Mouse (Mus musculus) layer of hippocampus, postnatal 10 days (tissue): ENCODE measurements around the gene Pmis2. TPM values are rescaled to one million over a fixed set of nuclear protein-coding genes. Genes with fewer than 3 reads are reported as not detected.

ENCODE experiments used
- DNase-seq, 2 experiments: peaks; one replicate each; pipeline ENCODE4 v3.0.0; 2021; ENCODE audit warnings: low spot score in 2 of 2
- long read RNA-seq: library from polyadenylated mRNA; stranded (forward); transcript quantifications from one replicate; pipeline ENCODE4 v2.0.0, GENCODE M21; 2023
- total RNA-seq, 2 experiments: library from RNA; stranded (reverse); gene quantifications; 2 replicates each; pipeline ENCODE4 v1.2.3; 2021

Gene Pmis2
- not detected for total RNA-seq
- long read RNA-seq, result 0 reads

- DNase-seq, result no peak
Measured at GRCm38 (mm10) chr7:30671480-30671879, at the start of gene Pmis2. Gene Pmis2 (minus strand): TSS chr7:30671605.

GRCm38 (mm10) chr7:30719669-30720068 lies 48.3 kb upstream of the Pmis2 start:
- DNase-seq, result no peak

- DNase-seq, result no peak
Measured at GRCm38 (mm10) chr7:30717716-30718046, 46.3 kb upstream of the Pmis2 start.

- DNase-seq, result peak; percentile 63 to 70
Measured at GRCm38 (mm10) chr7:30717006-30717715, 45.8 kb upstream of the Pmis2 start.

- DNase-seq, result no peak
Measured at GRCm38 (mm10) chr7:30711942-30712341, 40.5 kb upstream of the Pmis2 start, which contains the start of gene Atp4a. Gene Atp4a (plus strand): TSS chr7:30712209.

- DNase-seq, result no peak
Measured at GRCm38 (mm10) chr7:30707441-30707840, 36.0 kb upstream of the Pmis2 start.

GRCm38 (mm10) chr7:30706214-30706882 lies 34.9 kb upstream of the Pmis2 start:
- no peak for DNase-seq

GRCm38 (mm10) chr7:30698589-30698988 lies 27.2 kb upstream of the Pmis2 start, which contains the start of gene 2200002J24Rik:
Gene 2200002J24Rik (plus strand): TSS chr7:30698926.
- no peak for DNase-seq

- no peak for DNase-seq
Measured at GRCm38 (mm10) chr7:30698101-30698500, 26.7 kb upstream of the Pmis2 start.

GRCm38 (mm10) chr7:30688325-30688724 lies 16.9 kb upstream of the Pmis2 start:
- DNase-seq, result no peak

- no peak for DNase-seq
Measured at GRCm38 (mm10) chr7:30683425-30683824, 12.0 kb upstream of the Pmis2 start.

- no peak for DNase-seq
Measured at GRCm38 (mm10) chr7:30681897-30682296, 10.5 kb upstream of the Pmis2 start.

- peak; percentile 30 to 46 for DNase-seq
Measured at GRCm38 (mm10) chr7:30678263-30678975, 7.0 kb upstream of the Pmis2 start.

- no peak for DNase-seq
Measured at GRCm38 (mm10) chr7:30669229-30669628, 2.2 kb downstream of the Pmis2 start.

GRCm38 (mm10) chr7:30665321-30665720 lies 6.1 kb downstream of the Pmis2 start:
- DNase-seq, result peak; percentile 14 to 21

GRCm38 (mm10) chr7:30664529-30665200 lies 6.7 kb downstream of the Pmis2 start, which contains the start of gene Haus5:
Gene Haus5 (minus strand): TSS chr7:30664994.
- DNase-seq, result peak; percentile 92 to 95

- DNase-seq, result peak; percentile 97 to 98
Measured at GRCm38 (mm10) chr7:30649591-30650540, 21.5 kb downstream of the Pmis2 start, which contains the start of gene Rbm42. Gene Rbm42 (minus strand): TSS chr7:30650317.

- no peak for DNase-seq
Measured at GRCm38 (mm10) chr7:30639083-30639482, 32.3 kb downstream of the Pmis2 start.

GRCm38 (mm10) chr7:30636395-30636794 lies 35.0 kb downstream of the Pmis2 start:
- DNase-seq, result no peak

GRCm38 (mm10) chr7:30635752-30636151 lies 35.7 kb downstream of the Pmis2 start, which contains the start of gene Etv2:
Gene Etv2 (minus strand): TSS chr7:30635852.
- DNase-seq, result no peak
